Mouse (Mus musculus) cerebellum, adult 2 months (tissue): Measurements from ENCODE around the gene Trem3. TPM values are rescaled to one million over a fixed set of nuclear protein-coding genes. Genes with fewer than 3 reads are reported as not detected.

Source experiments
- DNase-seq, 2 experiments: peaks; one replicate each; pipeline ENCODE4 v3.0.0; 2021
- H3K27ac ChIP-seq: fragments of 200-500 bp; 2 replicates; pipeline ENCODE4 v1.5.1; 2012; ENCODE audit warnings: low read length, control low read depth, inconsistent platforms; ENCODE audit not compliant: insufficient read depth
- H3K27me3 ChIP-seq: fragments of 200-500 bp; 2 replicates; pipeline ENCODE4 v1.6.1; 2012; ENCODE audit warnings: inconsistent platforms, mild to moderate bottlenecking, low read length, moderate library complexity; ENCODE audit not compliant: control insufficient read depth, insufficient read depth
- H3K4me1 ChIP-seq: fragments of 200-500 bp; 2 replicates; pipeline ENCODE4 v1.6.1; 2011; ENCODE audit warnings: low read length; ENCODE audit not compliant: control insufficient read depth, insufficient read depth
- H3K4me3 ChIP-seq: fragments of 200-500 bp; replicated peaks from 2 replicates; pipeline ENCODE3; 2011; ENCODE audit warnings: mild to moderate bottlenecking, low read depth, low read length, control low read depth; ENCODE audit not compliant: insufficient read depth
- CTCF ChIP-seq: fragments of 200-500 bp; IDR thresholded peaks from 2 replicates; pipeline ENCODE4 v1.5.1; 2011; ENCODE audit warnings: low read depth, mild to moderate bottlenecking, control low read depth, low read length, moderate library complexity, borderline replicate concordance; ENCODE audit not compliant: insufficient read depth
- POLR2A ChIP-seq: fragments of 200-500 bp; IDR thresholded peaks from 2 replicates; pipeline ENCODE4 v1.6.1; 2011; ENCODE audit warnings: low read length, control low read depth, borderline replicate concordance; ENCODE audit not compliant: insufficient read depth
- WGBS: fragments of 180-500 bp; shearing (Covaris S2); methylation state at CpG from one replicate; pipeline ENCODE4 v1.1.7; 2018; 5-methylcytosine and 5-hydroxymethylcytosine counted together
- polyA plus RNA-seq: library from polyadenylated mRNA; depleted of rRNA; stranded (reverse); fragments of >200 nt; gene quantifications from 2 replicates; pipeline ENCODE4 v1.2.3, GENCODE M21; 2012

The Trem3 gene
- polyA plus RNA-seq, 1 experiment: not detected

- WGBS: 26% methylated on average over 6 of the region's 6 CpGs
- DNase-seq: peak; percentile 39 to 67
Observed at GRCm38 (mm10) chr17:48274885-48275284, 27.3 kb downstream of the Trem3 start.

GRCm38 (mm10) chr17:48275736-48276135 is 28.2 kb downstream of the Trem3 start:
- no peak for TF ChIP-seq POLR2A
- no peak for TF ChIP-seq CTCF
- no peaks in the 10 kb centered on the region for H3K4me1 ChIP-seq
- no peak overlapping the region for H3K27ac ChIP-seq
- 59% methylated on average over 7 of the region's 7 CpGs for WGBS
- H3K27me3 ChIP-seq: no peaks in the 10 kb centered on the region
- DNase-seq: no peak
- no peak overlapping the region for H3K4me3 ChIP-seq

More at GRCm38 (mm10) chr17:48274885-48275284, 27.3 kb downstream of the Trem3 start:
- Histone ChIP-seq H3K4me1 (no peaks in the 10 kb centered on the region), H3K4me3 (no peak overlapping the region), H3K27ac (no peak overlapping the region), H3K27me3 (no peaks in the 10 kb centered on the region)
- TF ChIP-seq CTCF (peak; percentile 82), POLR2A (no peak)

- Histone ChIP-seq H3K4me1 (no peaks in the 10 kb centered on the region), H3K4me3 (no peak overlapping the region), H3K27me3 (no peaks in the 10 kb centered on the region; the same call in 1 of the 2 replicates), H3K27ac (no peak overlapping the region)
- no peak for DNase-seq
- no peak for TF ChIP-seq CTCF
- TF ChIP-seq POLR2A: no peak
Observed at GRCm38 (mm10) chr17:48278381-48278780, 30.8 kb downstream of the Trem3 start.

DNA sequence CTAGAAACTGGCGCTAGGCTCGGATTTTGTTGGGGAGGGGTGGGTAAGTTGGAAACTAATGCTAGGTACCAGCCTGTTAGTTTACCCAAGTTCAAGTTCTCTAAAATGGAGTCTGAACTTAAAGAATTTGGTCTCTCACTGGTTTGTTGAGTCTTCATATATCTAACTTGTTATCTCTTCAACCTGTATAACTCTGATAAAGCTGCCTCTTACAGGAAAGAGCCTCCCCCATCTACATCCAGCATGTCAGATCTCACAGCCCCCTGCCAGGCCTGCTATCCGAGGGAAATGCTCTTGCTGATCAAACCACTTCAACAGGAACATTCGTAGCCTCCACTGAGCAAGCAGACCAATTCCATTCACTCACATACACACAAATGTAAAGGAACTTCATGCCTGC is 31.4 kb downstream of the Trem3 start:
- 83% methylated on average over 4 of the region's 4 CpGs for WGBS
- DNase-seq: no peak
- TF ChIP-seq POLR2A (no peak), CTCF (no peak)

GRCm38 (mm10) chr17:48280943-48281738 is 33.6 kb downstream of the Trem3 start:
- H3K27ac ChIP-seq: no peak overlapping the region
- H3K27me3 ChIP-seq: no peaks in the 10 kb centered on the region; the same call in 1 of the 2 replicates
- 34% methylated on average over 18 of the region's 18 CpGs for WGBS
- TF ChIP-seq POLR2A: no peak
- TF ChIP-seq CTCF: no peak
- DNase-seq: no peak
- H3K4me3 ChIP-seq: no peak overlapping the region
- H3K4me1 ChIP-seq: no peaks in the 10 kb centered on the region

More for the DNA sequence above, 31.4 kb downstream of the Trem3 start:
- Histone ChIP-seq H3K4me1 (no peaks in the 10 kb centered on the region), H3K4me3 (no peak overlapping the region), H3K27me3 (no peaks in the 10 kb centered on the region; the same call in 1 of the 2 replicates), H3K27ac (no peak overlapping the region)

DNA sequence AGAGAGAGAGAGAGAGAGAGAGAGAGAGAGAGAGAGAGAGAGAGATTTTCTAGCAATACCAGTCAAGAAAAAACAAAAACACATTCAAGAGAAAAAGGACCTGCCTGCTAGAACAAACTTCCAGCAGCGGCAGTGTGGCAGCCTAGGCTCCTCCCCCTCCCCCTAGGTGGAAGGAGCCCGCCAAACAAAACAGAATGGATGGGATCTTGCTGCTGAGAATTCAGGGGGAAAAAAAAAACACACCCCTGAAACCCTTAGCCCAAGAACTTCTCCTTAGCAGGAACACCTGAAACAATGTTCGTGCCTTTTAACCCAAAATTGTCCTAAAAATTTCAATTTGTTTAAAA is 34.1 kb downstream of the Trem3 start:
- 8% methylated on average over 3 of the region's 3 CpGs for WGBS

GRCm38 (mm10) chr17:48286765-48287164 is 39.2 kb downstream of the Trem3 start:
- Histone ChIP-seq H3K27me3 (no peaks in the 10 kb centered on the region), H3K4me3 (no peak overlapping the region), H3K4me1 (no peaks in the 10 kb centered on the region), H3K27ac (no peak overlapping the region)
- DNase-seq: no peak
- 38% methylated on average over 1 of the region's 1 CpGs for WGBS
- TF ChIP-seq CTCF: no peak
- TF ChIP-seq POLR2A: no peak

More for the DNA sequence above, 34.1 kb downstream of the Trem3 start:
- Histone ChIP-seq H3K27me3 (no peaks in the 10 kb centered on the region; the same call in 1 of the 2 replicates), H3K4me3 (no peak overlapping the region), H3K4me1 (no peaks in the 10 kb centered on the region), H3K27ac (no peak overlapping the region)
- DNase-seq: no peak
- TF ChIP-seq CTCF (no peak), POLR2A (no peak)

DNA sequence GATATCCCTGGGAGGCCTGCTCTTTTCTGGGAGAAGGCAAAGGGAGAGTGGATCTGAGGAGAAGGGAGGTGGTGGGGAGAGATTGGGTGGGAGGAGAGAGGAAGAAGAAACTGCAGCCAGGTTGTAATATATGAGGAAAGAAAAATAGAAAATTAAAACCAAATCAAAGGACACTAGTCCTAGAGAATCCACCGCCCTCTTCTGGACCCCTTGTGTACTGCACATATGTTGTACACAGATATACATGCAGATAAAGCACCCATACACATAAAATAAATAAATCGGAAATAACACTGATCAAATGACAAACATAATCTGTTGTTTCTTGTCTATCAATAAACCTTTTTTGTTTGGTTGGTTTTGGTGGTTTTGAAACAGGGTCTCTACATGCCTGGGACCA is 39.7 kb downstream of the Trem3 start:
- TF ChIP-seq CTCF (no peak), POLR2A (no peak)
- H3K4me1 ChIP-seq: no peaks in the 10 kb centered on the region
- H3K27me3 ChIP-seq: no peaks in the 10 kb centered on the region
- 73% methylated on average over 2 of the region's 2 CpGs for WGBS
- DNase-seq: no peak
- H3K27ac ChIP-seq: no peak overlapping the region
- H3K4me3 ChIP-seq: no peak overlapping the region
